Mouse (Mus musculus) liver, embryonic 16.5 days (tissue): ENCODE results near the gene Pml. TPM values are rescaled to one million over a fixed set of nuclear protein-coding genes. Genes with fewer than 3 reads are reported as not detected.

Experiments used
- ATAC-seq: fragments of 200-750 bp; cut with Nextera tagmentation; 2 replicates; pipeline ENCODE4 v1.8.0; 2017; ENCODE audit warnings: low read depth, mild to moderate bottlenecking, moderate number of reproducible peaks, moderate library complexity
- H3K27ac ChIP-seq: fragments of 300-500 bp; sonication (generic); 2 replicates; pipeline ENCODE4 v1.5.1; 2014; ENCODE audit warnings: mild to moderate bottlenecking, low read length
- H3K27me3 ChIP-seq: fragments of 300-500 bp; sonication (generic); 2 replicates; pipeline ENCODE4 v1.6.1; 2014; ENCODE audit warnings: low read depth, low read length, mixed read lengths; ENCODE audit not compliant: control insufficient read depth, insufficient read depth
- H3K36me3 ChIP-seq: fragments of 300-500 bp; sonication (generic); 2 replicates; pipeline ENCODE4 v1.6.1; 2014; ENCODE audit warnings: mild to moderate bottlenecking; ENCODE audit not compliant: control insufficient read depth, insufficient read depth
- H3K4me1 ChIP-seq: fragments of 300-500 bp; sonication (generic); 2 replicates; pipeline ENCODE4 v1.6.1; 2014; ENCODE audit warnings: low read depth, low read length, mixed read lengths; ENCODE audit not compliant: control insufficient read depth
- H3K4me2 ChIP-seq: fragments of 300-500 bp; sonication (generic); 2 replicates; pipeline ENCODE4 v1.6.1; 2014; ENCODE audit warnings: low read depth, low read length, mixed read lengths
- H3K4me3 ChIP-seq: fragments of 300-500 bp; sonication (generic); 2 replicates; pipeline ENCODE4 v1.5.1; 2014; ENCODE audit warnings: low read depth, mild to moderate bottlenecking, low read length
- H3K9ac ChIP-seq: fragments of 300-500 bp; sonication (generic); 2 replicates; pipeline ENCODE4 v1.6.1; 2014; ENCODE audit warnings: low read depth, low read length
- H3K9me3 ChIP-seq: fragments of 300-500 bp; sonication (generic); replicated peaks from 2 replicates; pipeline ENCODE4 v1.6.1; 2016; ENCODE audit warnings: low read length; ENCODE audit not compliant: control insufficient read depth
- WGBS: fragments of 180-500 bp; shearing (Covaris S2); extraction: QIAGEN DNeasy Blood & Tissue Kit; methylation state at CpG from one replicate; pipeline ENCODE4 v1.1.7; 2014; ENCODE audit not compliant: insufficient replicate concordance; 5-methylcytosine and 5-hydroxymethylcytosine counted together
- polyA plus RNA-seq: library from polyadenylated mRNA; unstranded; fragments of >200 nt; fragmentation: Nextera tagmentation; extraction: Ambion mirVana; gene quantifications from 2 replicates; pipeline ENCODE4 v1.2.1, GENCODE M21; 2015

Pml gene
- polyA plus RNA-seq, 1 experiment from 2014 or later, result 21.2 TPM

DNA sequence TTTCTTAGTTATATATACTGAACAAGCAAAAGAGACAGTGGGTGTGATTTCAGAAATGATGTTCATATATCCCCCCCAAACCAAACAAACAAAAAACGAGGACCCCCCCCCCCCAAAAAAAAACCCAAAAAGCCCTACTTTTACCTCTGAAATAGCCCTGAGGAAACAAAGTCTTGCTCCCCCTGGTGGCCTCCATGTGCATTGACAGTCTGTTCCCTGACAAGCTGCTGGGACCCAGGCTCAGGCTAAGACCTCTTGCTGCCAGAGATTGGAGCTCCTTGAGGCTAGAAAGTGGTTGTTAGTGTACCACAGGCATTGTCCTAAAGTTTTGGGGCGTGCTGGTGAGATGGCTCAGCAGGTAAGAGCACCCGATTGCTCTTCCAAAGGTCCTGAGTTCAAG lies 32.0 kb upstream of the Pml start:
- H3K27me3 ChIP-seq, result no peaks in the 10 kb centered on the region
- peaks cover 4% of the 10 kb centered on the region for H3K4me1 ChIP-seq
- no peak overlapping the region for H3K4me2 ChIP-seq
- 31% methylated on average over 3 of the region's 3 CpGs for WGBS
- ATAC-seq, result no peak
- H3K27ac ChIP-seq, result no peak overlapping the region
- H3K36me3 ChIP-seq, result no peaks in the 10 kb centered on the region
- no peak overlapping the region for H3K9ac ChIP-seq
- no peak overlapping the region for H3K4me3 ChIP-seq
- no peaks in the 10 kb centered on the region for H3K9me3 ChIP-seq

DNA sequence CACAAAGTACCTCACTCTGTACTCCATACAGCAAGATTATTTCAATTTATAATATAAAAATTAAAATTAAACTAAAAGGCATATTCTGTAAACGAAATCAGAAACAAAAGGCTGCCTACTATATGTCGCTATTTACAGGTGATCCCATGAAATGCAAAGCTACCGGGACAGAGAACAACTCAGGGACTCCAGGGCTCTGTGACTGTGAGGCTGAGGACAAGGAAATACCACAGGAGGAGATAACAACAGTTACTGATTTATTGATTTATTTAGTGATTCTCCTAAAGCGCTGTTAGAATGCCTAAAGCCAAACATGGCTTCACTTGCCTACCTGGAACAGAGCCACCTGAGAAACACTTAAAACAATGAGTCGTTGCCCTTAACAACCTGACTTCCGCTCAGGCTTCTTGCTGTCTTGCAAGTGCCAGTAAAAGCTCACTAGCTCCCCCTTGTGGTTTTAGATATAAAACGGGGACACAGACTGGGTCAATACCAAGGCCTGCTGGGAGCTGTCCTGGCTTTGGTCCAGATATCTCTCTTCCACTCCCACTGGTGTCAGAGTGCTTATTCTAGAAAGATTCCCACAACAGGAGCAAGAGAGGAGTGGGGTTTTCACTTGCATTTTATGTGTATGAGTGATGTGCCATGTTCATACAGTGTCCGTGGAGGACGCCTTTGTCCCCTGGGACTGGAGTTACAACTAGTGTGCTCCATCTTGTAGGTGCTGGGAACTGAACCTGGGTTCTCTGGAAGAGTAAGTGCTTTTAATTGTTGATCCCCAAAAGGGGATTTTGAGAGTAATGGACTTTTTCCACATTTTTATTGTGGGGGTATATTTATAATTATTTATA lies 30.9 kb upstream of the Pml start:
- Histone ChIP-seq H3K4me2 (no peak overlapping the region), H3K36me3 (no peaks in the 10 kb centered on the region), H3K4me3 (no peak overlapping the region), H3K9me3 (no peaks in the 10 kb centered on the region), H3K4me1 (peaks cover 10% of the 10 kb centered on the region), H3K9ac (no peak overlapping the region), H3K27ac (no peak overlapping the region), H3K27me3 (no peaks in the 10 kb centered on the region)
- WGBS, result 28% methylated on average over 9 of the region's 9 CpGs
- ATAC-seq, result peak; percentile 60; the same call in 1 of the 2 replicates

DNA sequence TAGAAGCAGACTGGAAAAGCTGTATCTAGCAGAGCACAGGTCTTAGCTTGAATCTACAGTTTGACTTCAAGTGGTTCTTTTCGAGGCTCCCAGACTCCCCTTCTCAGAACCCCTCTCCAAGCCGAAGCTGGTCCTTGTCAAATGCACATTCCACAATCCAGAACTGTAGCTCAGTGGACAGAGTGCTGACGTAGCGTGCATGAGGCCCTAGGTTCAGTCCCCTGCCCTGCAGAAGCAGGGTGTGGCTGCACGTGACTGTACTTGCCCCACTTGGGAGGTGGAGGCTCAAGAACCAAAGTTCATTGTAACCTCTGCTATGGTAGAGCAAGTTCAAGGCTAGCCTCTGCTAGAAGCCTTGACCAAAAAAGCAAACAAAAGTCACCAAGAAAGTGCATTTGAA lies 30.2 kb upstream of the Pml start:
- peaks cover 13% of the 10 kb centered on the region for H3K4me1 ChIP-seq
- H3K27ac ChIP-seq, result no peak overlapping the region
- ATAC-seq, result no peak
- H3K9me3 ChIP-seq, result no peaks in the 10 kb centered on the region
- H3K27me3 ChIP-seq, result no peaks in the 10 kb centered on the region
- 56% methylated on average over 5 of the region's 5 CpGs for WGBS
- no peaks in the 10 kb centered on the region for H3K36me3 ChIP-seq
- H3K4me2 ChIP-seq, result no peak overlapping the region
- no peak overlapping the region for H3K4me3 ChIP-seq
- H3K9ac ChIP-seq, result no peak overlapping the region

DNA sequence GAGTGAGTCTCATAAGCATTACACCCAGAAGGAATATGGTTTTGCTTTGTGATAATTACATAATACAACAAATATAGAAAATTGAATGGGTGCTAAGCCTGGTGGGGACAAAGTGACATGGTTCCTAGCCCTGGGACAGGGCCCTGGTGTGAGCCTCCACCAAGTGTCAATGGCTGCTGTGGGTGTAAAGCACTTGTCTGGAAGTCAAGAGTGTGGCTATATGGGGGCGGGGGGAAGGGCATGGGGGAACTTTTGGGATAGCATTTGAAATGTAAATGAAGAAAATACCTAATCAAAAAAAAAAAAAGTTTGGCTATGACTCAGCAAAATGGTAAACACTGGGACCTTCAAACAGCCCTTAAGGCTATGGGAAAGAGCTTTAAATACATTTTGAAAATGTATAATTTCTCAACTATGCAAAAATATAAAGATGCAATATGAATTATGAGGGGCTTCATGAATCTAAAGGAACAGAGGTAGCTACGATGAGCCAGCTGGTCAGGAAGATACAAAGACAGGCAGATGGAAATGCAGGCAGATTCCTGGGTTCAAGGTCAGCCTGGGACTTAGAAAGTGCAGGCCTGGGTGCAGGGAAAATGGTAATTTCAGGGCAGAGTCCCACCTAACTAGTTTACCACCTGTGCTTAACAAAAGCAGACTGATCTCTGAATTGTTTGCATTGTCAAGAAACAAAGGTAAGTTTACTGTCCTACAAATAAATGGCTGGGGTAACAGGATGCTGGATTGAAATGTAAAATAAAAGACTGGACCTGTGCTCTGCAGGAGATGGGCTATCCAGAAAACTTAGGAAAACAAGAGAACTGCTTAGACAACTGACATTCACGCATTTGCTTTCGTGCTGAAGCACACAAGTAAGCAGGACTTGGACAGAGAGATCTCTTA lies 29.5 kb upstream of the Pml start:
- Histone ChIP-seq H3K36me3 (no peaks in the 10 kb centered on the region), H3K4me3 (no peak overlapping the region), H3K27me3 (no peaks in the 10 kb centered on the region), H3K9me3 (no peaks in the 10 kb centered on the region), H3K4me1 (peaks cover 13% of the 10 kb centered on the region), H3K4me2 (no peak overlapping the region), H3K9ac (no peak overlapping the region), H3K27ac (no peak overlapping the region)
- 56% methylated on average over 4 of the region's 4 CpGs for WGBS
- no peak for ATAC-seq

DNA sequence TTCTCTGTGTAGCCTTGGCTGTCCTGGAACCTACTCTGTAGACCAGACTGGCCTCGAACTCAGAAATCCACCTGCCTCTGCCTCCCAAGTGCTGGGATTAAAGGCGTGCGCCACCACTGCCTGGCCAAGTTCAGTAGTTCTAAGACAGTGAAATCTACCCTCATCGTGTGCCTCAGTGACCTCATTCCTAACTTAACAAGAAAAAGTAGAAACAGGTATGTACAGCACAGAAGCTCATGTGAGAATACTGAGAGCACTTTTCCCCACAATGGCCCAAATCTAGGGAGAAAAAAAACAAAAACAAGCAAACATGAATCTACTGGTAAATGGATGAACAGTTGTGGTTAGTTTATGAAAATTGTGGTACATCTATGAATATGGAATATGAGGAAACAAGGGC lies 28.7 kb upstream of the Pml start:
- 82% methylated on average over 4 of the region's 4 CpGs for WGBS
- peaks cover 13% of the 10 kb centered on the region for H3K4me1 ChIP-seq
- no peak for ATAC-seq

DNA sequence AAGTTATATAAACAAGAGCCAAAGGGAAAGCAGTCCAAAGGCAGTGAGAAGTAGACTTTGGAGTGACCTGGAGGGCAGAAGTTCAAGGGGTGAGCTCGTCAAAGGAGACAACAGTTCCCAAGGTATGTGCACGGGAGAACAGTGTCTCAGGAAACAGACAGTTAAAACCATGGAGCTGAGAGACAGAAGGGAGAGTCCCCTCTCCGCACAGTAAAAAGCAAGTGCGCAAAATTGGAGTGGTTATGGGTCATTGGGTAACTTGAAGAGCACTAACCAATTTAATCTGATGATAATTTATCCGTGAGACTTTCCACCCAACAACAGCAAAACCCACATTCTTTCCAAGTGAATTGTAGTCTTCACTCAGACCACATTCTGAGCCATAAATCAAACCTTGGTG lies 26.8 kb upstream of the Pml start:
- 47% methylated on average over 5 of the region's 5 CpGs for WGBS
- ATAC-seq, result no peak
- no peak overlapping the region for H3K27ac ChIP-seq

More for the DNA sequence above, 28.7 kb upstream of the Pml start:
- Histone ChIP-seq H3K27me3 (no peaks in the 10 kb centered on the region), H3K4me3 (no peak overlapping the region), H3K9ac (no peak overlapping the region), H3K36me3 (no peaks in the 10 kb centered on the region), H3K27ac (no peak overlapping the region), H3K4me2 (no peak overlapping the region), H3K9me3 (no peaks in the 10 kb centered on the region)

DNA sequence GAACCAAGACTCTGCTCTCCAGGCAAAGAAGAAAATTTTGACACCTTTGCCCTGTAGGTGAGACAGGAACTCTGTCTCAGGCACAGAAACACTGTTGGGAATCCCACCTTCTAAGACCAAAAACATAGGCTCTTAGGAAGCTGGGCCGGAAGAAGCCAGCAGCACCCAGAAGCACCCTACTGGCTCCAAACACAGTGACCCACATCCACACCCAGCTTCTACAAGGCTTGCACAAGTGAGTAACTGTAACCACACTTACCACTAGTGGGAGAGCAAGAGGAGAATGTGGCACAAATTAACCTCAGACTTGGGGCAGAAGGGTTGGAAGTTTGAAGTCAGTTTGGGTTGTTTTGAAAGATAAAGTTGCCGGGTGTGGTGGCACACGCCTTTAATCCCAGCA lies 26.2 kb upstream of the Pml start:
- no peak for ATAC-seq
- H3K27ac ChIP-seq, result peak overlapping the region; percentile 83
- H3K27me3 ChIP-seq, result no peaks in the 10 kb centered on the region
- H3K9me3 ChIP-seq, result no peaks in the 10 kb centered on the region
- H3K4me2 ChIP-seq, result peak overlapping the region; percentile 20; the same call in 1 of the 2 replicates
- no peak overlapping the region for H3K9ac ChIP-seq
- H3K36me3 ChIP-seq, result no peaks in the 10 kb centered on the region
- H3K4me3 ChIP-seq, result no peak overlapping the region
- peaks cover 13% of the 10 kb centered on the region for H3K4me1 ChIP-seq
- WGBS, result 24% methylated on average over 3 of the region's 3 CpGs

More for the DNA sequence above, 26.8 kb upstream of the Pml start:
- no peak overlapping the region for H3K4me3 ChIP-seq
- H3K4me2 ChIP-seq, result no peak overlapping the region
- no peaks in the 10 kb centered on the region for H3K27me3 ChIP-seq
- no peaks in the 10 kb centered on the region for H3K36me3 ChIP-seq
- H3K9me3 ChIP-seq, result no peaks in the 10 kb centered on the region
- peaks cover 13% of the 10 kb centered on the region for H3K4me1 ChIP-seq
- H3K9ac ChIP-seq, result no peak overlapping the region

DNA sequence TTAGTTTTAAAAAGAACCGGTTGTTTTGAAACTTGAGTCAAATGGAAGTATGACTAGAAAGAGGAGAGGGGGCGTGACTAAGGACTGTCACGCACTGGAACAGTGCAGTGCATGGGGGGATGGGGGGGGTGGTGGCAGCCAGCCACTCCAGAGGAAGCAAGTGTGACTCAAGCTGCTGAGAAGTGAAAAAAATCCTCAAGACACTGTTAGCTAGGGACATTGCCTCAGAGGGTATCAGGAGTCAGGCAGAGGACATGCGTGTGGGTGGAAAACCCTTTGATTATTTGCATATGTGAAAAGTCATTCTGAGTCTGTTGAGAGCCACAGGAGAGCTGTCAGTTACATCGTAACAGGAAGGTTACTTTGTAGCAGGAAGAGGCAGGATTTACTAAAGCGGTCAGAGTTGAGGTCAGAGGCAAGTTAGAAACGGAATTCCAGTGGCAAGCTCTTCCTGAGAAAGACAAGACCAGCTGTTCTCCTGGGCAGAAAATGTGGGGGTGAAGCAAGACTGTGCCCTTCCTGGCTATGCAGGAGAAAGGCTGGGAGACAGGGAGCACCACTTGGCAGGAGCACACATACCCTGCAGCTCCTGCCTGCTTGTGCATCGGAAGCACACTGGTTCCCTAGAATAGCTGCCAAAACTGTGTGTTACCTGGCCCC lies 25.7 kb upstream of the Pml start:
- peak; percentile 79 for ATAC-seq
- Histone ChIP-seq H3K4me3 (no peak overlapping the region), H3K4me2 (peak overlapping the region; percentile 20; the same call in 1 of the 2 replicates), H3K9me3 (no peaks in the 10 kb centered on the region), H3K27me3 (no peaks in the 10 kb centered on the region), H3K36me3 (no peaks in the 10 kb centered on the region), H3K4me1 (peaks cover 13% of the 10 kb centered on the region), H3K27ac (peak overlapping the region; percentile 83), H3K9ac (no peak overlapping the region)
- 12% methylated on average over 8 of the region's 8 CpGs for WGBS
